Mouse (Mus musculus) ovary, postnatal 10 days (tissue): ENCODE measurements around the gene Ttyh3.
"Not testable (repeated sequence)": the region's sequence is repeated elsewhere in the genome, so short reads cannot be mapped to it uniquely, and the experiment has no call there.

ENCODE experiments used
- DNase-seq: peaks from one replicate; pipeline ENCODE4 v3.0.0; 2022; ENCODE audit warnings: low spot score

The Ttyh3 gene

GRCm38 (mm10) chr5:140648519-140649100 is at the start of gene Ttyh3:
Gene Ttyh3 (minus strand): TSS chr5:140649031.
- DNase-seq = no peak

GRCm38 (mm10) chr5:140695987-140696386 is 47.2 kb upstream of the Ttyh3 start:
- DNase-seq = no peak

GRCm38 (mm10) chr5:140688434-140688833 is 39.6 kb upstream of the Ttyh3 start:
- no peak for DNase-seq

- DNase-seq = no peak
Measured at GRCm38 (mm10) chr5:140684343-140685148, 35.7 kb upstream of the Ttyh3 start.

- no peak for DNase-seq
Measured at GRCm38 (mm10) chr5:140682113-140682512, 33.3 kb upstream of the Ttyh3 start.

- no peak for DNase-seq
Measured at GRCm38 (mm10) chr5:140680950-140681349, 32.1 kb upstream of the Ttyh3 start.

- no peak for DNase-seq
Measured at GRCm38 (mm10) chr5:140680051-140680450, 31.2 kb upstream of the Ttyh3 start.

- DNase-seq = no peak
Measured at GRCm38 (mm10) chr5:140677137-140677536, 28.3 kb upstream of the Ttyh3 start.

- no peak for DNase-seq
Measured at GRCm38 (mm10) chr5:140675640-140676039, 26.8 kb upstream of the Ttyh3 start.

- DNase-seq = no peak
Measured at GRCm38 (mm10) chr5:140675079-140675478, 26.2 kb upstream of the Ttyh3 start.

GRCm38 (mm10) chr5:140674036-140674435 is 25.2 kb upstream of the Ttyh3 start:
- DNase-seq = no peak

- DNase-seq = not testable (repeated sequence)
Measured at GRCm38 (mm10) chr5:140672603-140673002, 23.8 kb upstream of the Ttyh3 start.

GRCm38 (mm10) chr5:140672115-140672514 is 23.3 kb upstream of the Ttyh3 start:
- no peak for DNase-seq

GRCm38 (mm10) chr5:140663621-140664180 is 14.9 kb upstream of the Ttyh3 start:
- no peak for DNase-seq

GRCm38 (mm10) chr5:140662741-140663592 is 14.1 kb upstream of the Ttyh3 start:
- no peak for DNase-seq

GRCm38 (mm10) chr5:140661875-140662643 is 13.2 kb upstream of the Ttyh3 start:
- DNase-seq = no peak

- no peak for DNase-seq
Measured at GRCm38 (mm10) chr5:140661427-140661826, 12.6 kb upstream of the Ttyh3 start.

- DNase-seq = no peak
Measured at GRCm38 (mm10) chr5:140660398-140660797, 11.6 kb upstream of the Ttyh3 start.

- no peak for DNase-seq
Measured at GRCm38 (mm10) chr5:140659607-140660272, 10.9 kb upstream of the Ttyh3 start.

- DNase-seq = no peak
Measured at GRCm38 (mm10) chr5:140654096-140654845, 5.4 kb upstream of the Ttyh3 start.
